Mouse (Mus musculus) urinary bladder, postnatal 36 days (tissue): ENCODE measurements at regions not wholly inside any gene's neighbourhood (a gene's known extent, or its start where the extent isn't known, plus 50 kb on each side); places are given as distances from the start of the nearest gene placed in this dataset.

Experiments
- DNase-seq, 2 experiments: peaks; one replicate each; pipeline ENCODE4 v3.0.0; 2022; ENCODE audit warnings: low spot score in 2 of 2, mixed read lengths in 1 of 2

DNA sequence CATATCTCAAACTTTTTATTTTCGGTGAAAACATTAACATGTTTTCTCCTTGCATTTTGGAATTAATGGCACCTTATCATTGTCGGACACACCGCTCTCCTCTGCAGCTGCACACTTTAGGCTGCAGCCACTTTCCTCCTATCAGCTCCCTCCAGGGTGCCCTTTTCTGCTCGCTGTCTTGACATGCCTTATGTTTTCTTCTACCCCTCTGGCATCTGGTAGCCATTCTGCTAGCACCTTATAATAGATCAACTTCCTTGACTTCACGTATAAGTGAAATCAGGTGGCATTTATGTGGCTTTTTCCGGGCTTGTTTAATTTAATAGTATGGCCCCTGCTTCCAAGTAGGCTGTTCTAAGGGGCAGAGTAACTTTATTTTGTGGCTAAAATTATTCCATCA lies 747.8 kb downstream of the Slitrk6 start:
- no peak for DNase-seq

DNA sequence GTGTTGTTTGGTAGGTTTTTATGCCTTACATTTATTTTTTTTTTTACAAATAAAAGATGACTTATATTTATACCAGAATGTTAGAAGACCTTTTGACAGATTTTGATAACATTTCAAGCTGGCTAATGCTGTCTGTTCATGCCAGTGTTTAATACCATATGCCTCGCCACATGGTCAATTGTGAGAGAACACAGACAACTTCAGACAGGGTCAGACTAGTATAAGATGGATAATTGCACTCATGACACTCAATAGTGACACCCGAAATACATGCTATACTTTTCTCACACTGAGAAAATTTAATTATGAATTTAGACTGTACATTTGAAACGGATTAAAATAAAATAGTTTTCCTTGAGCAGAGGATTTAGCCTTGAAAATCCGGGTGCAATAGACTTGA lies 769.9 kb downstream of the Slitrk6 start:
- no peak for DNase-seq

DNA sequence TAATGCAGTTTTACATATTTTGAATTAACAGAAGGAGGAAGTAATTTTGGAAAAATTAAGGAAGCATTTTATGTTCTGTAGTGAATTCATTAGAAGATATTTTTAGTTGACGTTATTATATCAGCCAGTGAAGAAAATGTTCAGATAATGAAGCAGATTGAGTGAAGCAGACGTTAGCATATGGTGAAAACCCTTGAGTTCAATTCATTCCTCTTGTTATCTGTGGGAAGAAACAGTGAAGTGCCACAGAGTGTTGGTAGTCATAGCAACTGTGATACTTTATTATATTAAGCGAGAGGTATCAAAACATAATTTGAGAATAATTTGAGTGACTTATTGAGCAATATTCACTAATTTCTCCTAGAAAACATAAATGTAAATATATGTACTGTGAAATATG lies 796.9 kb downstream of the Slitrk6 start:
- DNase-seq, result no peak

DNA sequence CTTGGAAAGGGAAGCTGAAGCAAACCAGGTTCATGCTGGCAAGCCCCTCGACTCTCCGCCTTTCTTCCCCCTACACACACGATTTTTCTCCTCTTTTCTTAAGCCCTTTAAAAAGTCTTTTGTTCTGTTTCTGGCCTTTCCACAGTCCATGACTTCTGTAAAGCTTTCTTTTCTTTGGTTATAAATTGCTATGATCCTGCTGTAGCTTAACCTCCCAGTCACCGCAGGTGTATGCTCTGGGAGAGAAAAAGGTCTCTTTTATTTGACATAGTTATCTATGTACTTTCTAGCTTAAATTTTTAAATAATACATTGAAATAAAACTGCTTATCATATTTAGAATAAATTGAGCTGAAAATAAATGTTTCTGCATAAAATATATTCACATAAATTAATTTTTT lies 813.0 kb downstream of the Slitrk6 start:
- DNase-seq, result no peak

DNA sequence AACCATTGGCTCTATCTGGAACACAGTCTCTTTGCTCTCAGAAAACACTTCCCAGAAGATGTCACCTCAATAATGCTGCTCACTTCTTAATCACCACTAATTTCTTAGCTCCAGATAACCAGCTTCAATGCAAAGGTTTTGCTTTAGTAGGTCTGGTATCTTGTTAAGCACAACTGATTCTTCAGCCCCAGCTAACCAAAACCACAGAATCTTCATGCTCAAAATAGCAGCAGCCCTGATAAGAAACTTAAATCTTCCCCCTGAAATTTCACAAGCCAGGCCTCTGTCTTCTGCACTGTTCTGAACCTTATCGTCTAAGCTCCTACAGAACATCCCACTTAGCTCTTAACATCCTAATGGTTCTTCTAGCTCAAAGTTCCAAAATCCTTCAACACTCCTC lies 813.8 kb downstream of the Slitrk6 start:
- no peak for DNase-seq

DNA sequence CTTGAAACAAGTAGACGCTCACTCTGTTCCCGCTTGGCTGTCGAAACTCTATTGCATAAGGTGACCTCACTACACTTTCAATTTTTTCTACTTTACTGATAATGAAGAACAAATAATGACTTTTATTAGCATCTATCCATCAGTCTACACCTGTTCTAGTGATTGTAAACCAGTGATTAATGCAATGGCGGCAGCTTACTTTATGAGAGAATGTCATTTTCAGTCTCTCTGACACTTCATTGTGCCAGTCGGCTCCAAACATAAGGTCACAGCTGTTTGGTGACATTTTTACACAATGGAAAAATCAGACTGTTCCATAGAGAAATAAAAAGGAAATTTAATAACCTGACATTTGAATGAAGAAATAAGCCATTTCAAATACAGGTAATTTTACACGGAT lies 817.5 kb downstream of the Slitrk6 start:
- DNase-seq, result no peak

DNA sequence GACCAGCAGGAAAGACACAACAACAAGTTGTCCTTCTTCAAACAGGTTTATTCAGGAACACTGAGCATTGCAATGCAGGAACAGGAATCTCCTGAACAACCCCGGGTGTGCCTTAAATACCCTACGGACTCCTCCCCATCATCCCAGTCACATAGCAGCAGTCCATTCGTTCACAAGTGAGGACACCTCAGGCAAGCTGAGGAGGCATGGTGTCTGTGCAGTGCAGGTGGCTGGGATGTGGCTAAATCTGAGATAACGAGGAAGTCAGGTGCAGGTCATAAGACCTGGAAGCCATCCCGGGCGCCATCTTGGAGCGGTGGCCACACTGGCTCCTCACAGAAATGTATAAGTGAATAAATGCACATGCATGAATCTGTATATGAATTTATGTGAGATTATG lies 826.0 kb downstream of the Slitrk6 start:
- DNase-seq, result no peak

DNA sequence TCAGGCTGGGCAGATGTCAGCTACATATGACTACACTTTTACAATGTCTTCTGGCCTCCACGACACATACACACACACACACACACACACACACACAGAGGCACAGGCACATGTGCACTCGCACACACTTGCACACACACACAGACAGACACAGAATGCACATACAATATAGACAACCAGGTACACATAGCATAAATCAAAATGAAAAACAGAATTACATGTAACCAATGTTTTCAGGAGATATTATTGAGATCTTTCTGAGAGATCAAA lies 863.1 kb downstream of the Slitrk6 start:
- DNase-seq, result no peak

DNA sequence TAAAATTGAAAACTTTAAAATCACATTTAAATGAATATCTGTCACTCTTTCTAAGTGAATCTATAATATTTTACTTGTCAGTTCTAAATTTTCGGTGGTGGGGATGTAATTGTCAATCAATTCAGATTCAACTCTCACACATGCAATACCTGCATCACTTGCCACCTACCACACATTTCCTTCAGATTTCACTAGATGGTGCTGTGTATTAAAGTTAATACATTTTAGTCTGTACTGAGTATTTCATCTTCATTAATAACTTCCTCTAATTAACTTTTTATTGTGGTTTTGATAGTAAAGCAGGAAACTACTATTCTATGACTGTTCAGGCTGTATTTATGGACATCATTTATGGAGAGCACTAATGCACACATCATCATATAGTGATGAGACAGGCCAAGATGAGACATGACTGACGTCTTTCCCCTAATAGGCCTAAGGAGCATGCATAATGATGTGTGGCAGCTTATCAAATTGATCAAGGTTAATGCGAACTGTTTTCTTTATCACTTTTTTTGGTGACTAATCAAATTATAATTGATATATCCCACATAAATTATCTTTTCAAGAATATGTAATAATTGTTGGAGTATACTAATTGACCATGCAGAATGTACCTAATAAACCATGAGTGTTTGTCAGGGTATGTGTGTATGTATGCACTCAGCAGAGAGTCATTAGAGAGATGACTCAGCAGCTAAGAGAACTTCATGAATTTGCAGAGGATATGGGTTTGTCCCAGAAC lies 863.6 kb downstream of the Slitrk6 start:
- no peak for DNase-seq

DNA sequence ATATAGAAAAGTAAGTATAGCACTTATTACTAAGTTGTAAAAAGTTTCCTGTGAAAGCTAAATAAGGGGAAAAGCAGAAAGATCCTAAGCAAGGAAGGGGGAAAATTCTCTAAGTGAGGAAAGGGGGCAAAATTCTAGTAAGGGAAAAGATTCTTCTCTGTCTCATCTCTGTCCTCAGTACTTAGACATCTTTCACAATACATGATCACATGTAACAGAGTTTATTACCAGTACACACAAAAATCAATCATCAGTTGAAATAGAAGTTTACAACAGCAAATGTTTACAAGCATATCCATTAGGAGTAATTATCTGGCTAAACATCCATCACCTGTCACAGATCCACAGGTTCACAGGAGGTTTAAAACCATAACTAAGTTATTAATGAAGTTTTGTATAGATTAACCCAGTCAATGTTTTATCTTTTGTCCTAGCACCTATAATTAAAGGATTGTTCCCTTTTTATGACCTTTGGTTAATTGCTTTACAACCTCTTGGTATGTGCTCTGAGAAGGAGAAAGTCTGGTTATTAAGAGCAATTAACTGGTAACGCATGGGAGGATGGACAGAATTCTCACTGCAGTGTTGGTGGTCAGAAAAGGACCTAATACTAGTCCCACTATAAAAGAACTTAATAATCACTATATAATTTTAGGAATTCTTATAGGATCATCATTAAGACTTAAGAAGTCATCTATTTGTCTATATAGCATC lies 877.8 kb downstream of the Slitrk6 start:
- no peak for DNase-seq

DNA sequence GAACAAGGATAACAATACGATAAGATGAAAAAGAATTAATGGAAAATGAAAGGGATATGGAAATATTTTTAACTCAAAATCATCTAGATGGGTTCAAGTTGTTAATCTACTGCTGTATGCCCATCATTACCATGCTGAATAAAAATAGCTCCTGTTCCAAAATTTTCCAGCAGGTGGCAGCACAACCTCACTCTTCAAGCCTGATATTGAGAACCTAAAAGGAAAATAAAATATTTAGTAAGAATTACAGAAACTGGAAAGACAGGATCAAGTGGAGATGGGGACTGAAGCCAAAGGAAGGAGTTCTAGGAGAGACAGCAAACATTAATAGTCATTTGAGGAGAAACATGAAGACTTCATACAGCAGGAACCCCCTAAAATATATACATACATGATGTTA lies 880.7 kb downstream of the Slitrk6 start:
- DNase-seq, result peak in 1 of 2 experiments; percentile 1

DNA sequence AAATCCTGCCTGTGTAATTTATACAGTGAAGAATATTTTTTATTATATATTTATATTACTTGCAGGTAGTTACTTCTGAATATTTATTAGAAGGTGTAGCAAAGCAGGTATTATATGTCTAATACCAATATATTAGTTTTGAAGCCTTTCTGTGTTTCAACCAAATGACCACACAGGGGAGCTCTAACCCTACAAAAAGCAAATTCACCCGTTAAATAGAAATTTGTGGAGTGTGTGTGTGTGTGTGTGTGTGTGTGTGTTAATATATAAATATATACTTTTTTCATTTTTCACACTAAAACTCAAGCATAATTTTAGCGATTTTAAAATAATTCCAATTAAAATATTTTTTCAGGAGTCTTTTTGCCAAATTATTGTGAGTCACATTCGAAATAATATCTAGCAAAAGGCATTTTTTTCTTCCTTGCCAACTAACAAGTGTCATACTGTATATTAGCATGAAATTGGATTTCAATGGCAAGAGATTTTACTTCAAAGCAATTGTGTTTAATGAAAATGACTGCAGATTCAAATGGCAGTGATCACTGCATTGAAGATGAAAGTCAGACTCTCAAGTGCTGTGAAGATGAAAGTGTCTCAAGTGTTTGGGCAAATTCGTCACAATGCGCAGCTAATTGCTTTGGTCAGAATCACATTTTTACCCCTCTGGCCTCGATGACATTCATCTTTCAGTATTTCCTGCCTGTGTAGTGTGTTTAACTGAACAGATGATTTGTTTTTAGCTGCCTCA lies 914.4 kb downstream of the Slitrk6 start:
- DNase-seq, result no peak

DNA sequence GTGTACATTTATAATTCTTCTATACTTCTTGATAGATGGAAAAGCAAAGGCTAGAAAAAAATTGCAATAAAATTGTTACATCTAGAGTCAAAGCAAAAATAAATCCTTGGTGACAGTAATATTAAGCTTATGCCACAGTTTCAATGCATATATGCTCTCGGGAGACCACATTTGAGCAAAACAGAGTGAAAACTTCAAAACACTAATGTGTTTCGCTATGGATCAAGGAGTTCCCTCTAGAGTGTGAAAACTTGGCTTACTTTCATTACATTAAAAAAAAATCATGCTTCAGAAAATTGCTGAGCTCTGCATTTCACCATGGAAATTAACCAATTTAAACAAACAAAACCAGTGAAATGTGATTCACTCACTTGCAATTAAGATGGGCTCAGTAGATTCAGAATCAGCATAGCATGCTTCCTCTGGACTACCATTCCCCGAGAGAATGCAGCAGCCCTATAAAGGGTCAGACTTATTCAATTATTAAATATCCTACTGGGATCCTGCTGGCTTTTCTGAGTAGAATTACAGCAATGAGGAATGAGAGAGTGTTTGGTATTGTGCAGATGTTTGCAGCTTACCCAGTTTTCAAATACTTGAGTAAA lies 888.7 kb upstream of the Slitrk1 start:
- DNase-seq, result no peak

DNA sequence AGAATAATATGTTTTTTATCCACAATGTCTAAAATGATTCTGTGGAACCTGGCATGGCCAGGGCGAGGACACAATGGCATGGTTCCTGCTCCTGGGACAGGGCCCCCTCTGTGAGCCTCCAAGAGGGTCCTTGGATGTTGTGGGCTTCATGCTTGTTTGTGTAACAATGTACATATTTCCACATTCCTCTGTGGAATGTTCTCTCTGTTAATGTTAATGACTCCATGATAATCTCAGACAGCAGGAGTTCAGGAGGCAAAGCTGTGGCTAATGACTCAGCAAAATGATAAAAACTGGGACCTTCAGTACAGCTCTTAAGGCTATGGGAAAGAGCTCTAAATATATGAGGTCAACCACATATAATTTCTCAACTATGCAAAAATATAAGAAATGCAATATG lies 858.3 kb upstream of the Slitrk1 start:
- no peak for DNase-seq

DNA sequence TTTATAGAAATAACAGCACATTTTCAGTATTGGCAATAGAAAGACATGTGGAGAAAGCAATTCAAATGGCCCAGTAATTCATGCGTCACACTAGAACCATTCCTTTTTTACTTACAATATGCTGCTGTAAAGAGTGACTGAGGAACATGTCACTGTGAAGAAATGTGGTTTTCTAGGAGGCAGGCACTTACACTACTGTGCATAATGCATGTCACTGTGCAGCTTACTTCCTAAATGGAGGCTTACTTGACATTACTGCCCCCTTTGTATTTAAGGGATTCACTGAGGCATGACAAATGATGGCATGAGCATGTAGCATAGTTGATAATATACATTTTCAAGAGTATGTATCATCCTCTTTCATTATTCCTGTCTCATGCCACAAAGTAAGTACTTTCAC lies 846.9 kb upstream of the Slitrk1 start:
- no peak for DNase-seq
